Mouse (Mus musculus) stomach, embryonic 14.5 days (tissue): ENCODE results near the gene Actl7a. TPM values are rescaled to one million over a fixed set of nuclear protein-coding genes. Genes with fewer than 3 reads are reported as not detected.

Experiments
- ATAC-seq: fragments of 200-750 bp; cut with Nextera tagmentation; 2 replicates; pipeline ENCODE4 v1.8.0; 2017; ENCODE audit warnings: low read depth, moderate TSS enrichment; ENCODE audit not compliant: insufficient number of reproducible peaks, insufficient read depth, low FRiP score
- H3K27ac ChIP-seq: fragments of 300-500 bp; sonication (generic); 2 replicates; pipeline ENCODE4 v1.5.1; 2014; ENCODE audit warnings: mild to moderate bottlenecking, low read length, moderate library complexity, mixed read lengths
- H3K27me3 ChIP-seq: fragments of 300-500 bp; sonication (generic); 2 replicates; pipeline ENCODE4 v1.6.1; 2014; ENCODE audit warnings: low read length, control low read depth, mixed read lengths; ENCODE audit not compliant: control insufficient read depth, insufficient read depth
- H3K36me3 ChIP-seq: fragments of 300-500 bp; sonication (generic); 2 replicates; pipeline ENCODE4 v1.6.1; 2014; ENCODE audit warnings: mild to moderate bottlenecking, control low read depth, low read length, moderate library complexity, mixed read lengths; ENCODE audit not compliant: control insufficient read depth, insufficient read depth
- H3K4me1 ChIP-seq: fragments of 300-500 bp; sonication (generic); 2 replicates; pipeline ENCODE4 v1.6.1; 2014; ENCODE audit warnings: low read length, control low read depth, mixed read lengths; ENCODE audit not compliant: control insufficient read depth, insufficient read depth
- H3K4me2 ChIP-seq: fragments of 300-500 bp; sonication (generic); replicated peaks from 2 replicates; pipeline ENCODE4 v1.6.1; 2014; ENCODE audit warnings: low read depth, low read length, control low read depth
- H3K4me3 ChIP-seq: fragments of 300-500 bp; sonication (generic); 2 replicates; pipeline ENCODE4 v1.5.1; 2014; ENCODE audit warnings: low read depth, low read length, control low read depth
- H3K9ac ChIP-seq: fragments of 300-500 bp; sonication (generic); replicated peaks from 2 replicates; pipeline ENCODE4 v1.6.1; 2014; ENCODE audit warnings: low read depth, mild to moderate bottlenecking, control low read depth, low read length, moderate library complexity, mixed read lengths
- H3K9me3 ChIP-seq: fragments of 300-500 bp; sonication (generic); 2 replicates; pipeline ENCODE4 v1.6.1; 2016; ENCODE audit warnings: low read depth, low read length, control low read depth; ENCODE audit not compliant: control insufficient read depth
- WGBS: fragments of 180-500 bp; shearing (Covaris S2); extraction: QIAGEN DNeasy Blood & Tissue Kit; methylation state at CpG from one replicate; pipeline ENCODE4 v1.1.7; 2014; 5-methylcytosine and 5-hydroxymethylcytosine counted together
- polyA plus RNA-seq: library from polyadenylated mRNA; unstranded; fragments of >200 nt; fragmentation: Nextera tagmentation; extraction: Ambion mirVana; gene quantifications from 2 replicates; pipeline ENCODE4 v1.2.1, GENCODE M21; 2014

Actl7a gene
- polyA plus RNA-seq, 1 experiment from 2014 or later: not detected

GRCm38 (mm10) chr4:56742698-56743097 is 515 bp upstream of the Actl7a start:
- Histone ChIP-seq H3K9me3 (no peaks in the 10 kb centered on the region), H3K4me1 (no peaks in the 10 kb centered on the region), H3K9ac (no peak overlapping the region), H3K4me2 (no peak overlapping the region), H3K36me3 (peaks cover 12% of the 10 kb centered on the region), H3K4me3 (no peak overlapping the region), H3K27me3 (no peaks in the 10 kb centered on the region), H3K27ac (no peak overlapping the region)
- no peak for ATAC-seq
- 80% methylated on average over 4 of the region's 4 CpGs for WGBS

- Histone ChIP-seq H3K36me3 (peaks cover 38% of the 10 kb centered on the region), H3K4me1 (no peaks in the 10 kb centered on the region), H3K27ac (no peak overlapping the region), H3K4me3 (no peak overlapping the region), H3K9ac (no peak overlapping the region), H3K9me3 (no peaks in the 10 kb centered on the region), H3K27me3 (no peaks in the 10 kb centered on the region), H3K4me2 (no peak overlapping the region)
- 86% methylated on average over 2 of the region's 2 CpGs for WGBS
- no peak for ATAC-seq
These were observed 3.1 kb downstream of the Actl7a start for GRCm38 (mm10) chr4:56746345-56746744.

- WGBS: 95% methylated on average over 9 of the region's 9 CpGs
- H3K27me3 ChIP-seq: no peaks in the 10 kb centered on the region
- H3K27ac ChIP-seq: no peak overlapping the region
- no peak for ATAC-seq
- H3K9ac ChIP-seq: no peak overlapping the region
- no peak overlapping the region for H3K4me3 ChIP-seq
- peaks cover 42% of the 10 kb centered on the region for H3K36me3 ChIP-seq
- no peaks in the 10 kb centered on the region for H3K9me3 ChIP-seq
- H3K4me1 ChIP-seq: no peaks in the 10 kb centered on the region
- no peak overlapping the region for H3K4me2 ChIP-seq
These were observed 4.2 kb downstream of the Actl7a start for GRCm38 (mm10) chr4:56747456-56747855.

GRCm38 (mm10) chr4:56756021-56756420 is 12.8 kb downstream of the Actl7a start:
- Histone ChIP-seq H3K27ac (no peak overlapping the region), H3K9ac (no peak overlapping the region), H3K4me3 (no peak overlapping the region), H3K9me3 (no peaks in the 10 kb centered on the region), H3K4me2 (no peak overlapping the region), H3K4me1 (no peaks in the 10 kb centered on the region), H3K27me3 (no peaks in the 10 kb centered on the region), H3K36me3 (peaks cover 58% of the 10 kb centered on the region)
- 93% methylated on average over 5 of the region's 5 CpGs for WGBS
- no peak for ATAC-seq

GRCm38 (mm10) chr4:56756966-56757600 is 13.9 kb downstream of the Actl7a start:
- Histone ChIP-seq H3K9ac (no peak overlapping the region), H3K9me3 (no peaks in the 10 kb centered on the region), H3K4me1 (no peaks in the 10 kb centered on the region), H3K4me3 (no peak overlapping the region), H3K27ac (no peak overlapping the region), H3K27me3 (no peaks in the 10 kb centered on the region), H3K4me2 (no peak overlapping the region), H3K36me3 (peaks cover 61% of the 10 kb centered on the region)
- WGBS: 88% methylated on average over 10 of the region's 10 CpGs
- ATAC-seq: no peak

- no peak overlapping the region for H3K27ac ChIP-seq
- no peaks in the 10 kb centered on the region for H3K9me3 ChIP-seq
- H3K9ac ChIP-seq: no peak overlapping the region
- H3K27me3 ChIP-seq: no peaks in the 10 kb centered on the region
- no peak overlapping the region for H3K4me2 ChIP-seq
- no peaks in the 10 kb centered on the region for H3K4me1 ChIP-seq
- peaks cover 67% of the 10 kb centered on the region for H3K36me3 ChIP-seq
- WGBS: 98% methylated on average over 1 of the region's 1 CpGs
- no peak overlapping the region for H3K4me3 ChIP-seq
- ATAC-seq: no peak
These were observed 14.5 kb downstream of the Actl7a start for GRCm38 (mm10) chr4:56757693-56758092.

- ATAC-seq: no peak
- WGBS: 68% methylated on average over 5 of the region's 5 CpGs
These were observed 24.7 kb downstream of the Actl7a start for GRCm38 (mm10) chr4:56767861-56768284.

GRCm38 (mm10) chr4:56768913-56769312 is 25.7 kb downstream of the Actl7a start:
- H3K36me3 ChIP-seq: peaks cover 81% of the 10 kb centered on the region

More at GRCm38 (mm10) chr4:56767861-56768284, 24.7 kb downstream of the Actl7a start:
- Histone ChIP-seq H3K27ac (no peak overlapping the region), H3K36me3 (peaks cover 81% of the 10 kb centered on the region), H3K4me2 (no peak overlapping the region), H3K4me1 (no peaks in the 10 kb centered on the region), H3K9ac (no peak overlapping the region), H3K4me3 (no peak overlapping the region), H3K27me3 (no peaks in the 10 kb centered on the region), H3K9me3 (no peaks in the 10 kb centered on the region)

GRCm38 (mm10) chr4:56771065-56771464 is 27.9 kb downstream of the Actl7a start:
- Histone ChIP-seq H3K27ac (no peak overlapping the region), H3K9me3 (no peaks in the 10 kb centered on the region), H3K4me2 (no peak overlapping the region), H3K9ac (no peak overlapping the region), H3K27me3 (no peaks in the 10 kb centered on the region), H3K36me3 (peaks cover 86% of the 10 kb centered on the region), H3K4me1 (no peaks in the 10 kb centered on the region), H3K4me3 (no peak overlapping the region)
- 67% methylated on average over 1 of the region's 1 CpGs for WGBS
- no peak for ATAC-seq

More at GRCm38 (mm10) chr4:56768913-56769312, 25.7 kb downstream of the Actl7a start:
- Histone ChIP-seq H3K9ac (no peak overlapping the region), H3K4me2 (no peak overlapping the region), H3K4me1 (no peaks in the 10 kb centered on the region), H3K9me3 (no peaks in the 10 kb centered on the region), H3K27me3 (no peaks in the 10 kb centered on the region), H3K4me3 (no peak overlapping the region), H3K27ac (no peak overlapping the region)
- ATAC-seq: no peak
- WGBS: 87% methylated on average over 7 of the region's 7 CpGs
